ENCODE assay signal across 8 mouse cellular contexts in genomic region chr14:51088970-51089673, GRCm38 (mm10). TPM values are rescaled to one million over a fixed set of nuclear protein-coding genes. Genes with fewer than 3 reads are reported as not detected.
DNase-seq lines count a peak whose midpoint lies in the region; ATAC-seq lines count a peak whose summit lies in the region.

No protein-coding gene starts in this region.

- peak overlapping the region; percentile 71 for H3K4me3 ChIP-seq in forebrain, embryonic 10.5 days
- H3K4me3 ChIP-seq in heart, embryonic 16.5 days (ENCODE audit: low read length) = peak overlapping the region; percentile 82
- peak overlapping the region; percentile 72 for H3K4me3 ChIP-seq in liver, embryonic 15.5 days (replicated peaks)
- peak overlapping the region; percentile 60 for H3K4me3 ChIP-seq in neural tube, embryonic 12.5 days

- H3K4me1 ChIP-seq in forebrain, embryonic 10.5 days = peaks cover 5% of the 10 kb centered on the region
- peaks cover 12% of the 10 kb centered on the region for H3K4me1 ChIP-seq in heart, embryonic 16.5 days (ENCODE audit: control insufficient read depth, insufficient read depth, low read length)
- H3K4me1 ChIP-seq in liver, embryonic 15.5 days (replicated peaks) = peaks cover 85% of the 10 kb centered on the region
- no peaks in the 10 kb centered on the region for H3K4me1 ChIP-seq in neural tube, embryonic 12.5 days

- peak; percentile 97 to 98 for DNase-seq in CD8-positive naive resting alpha-beta T cell, adult 2 months (ENCODE audit: low read depth in 2 of 2, low spot score in 2 of 2)
- peak; percentile 98 for DNase-seq in c-Kit-positive CD71-negative TER-119-negative erythroid progenitor cells, embryonic 14.5 days (ENCODE audit: low read depth)
- peak; percentile 96 for DNase-seq in forebrain, embryonic 10.5 days (ENCODE audit: extremely low spot score, low spot score)
- DNase-seq in kidney, postnatal 36 days = peak; percentile 97
- peak; percentile 96 for DNase-seq in telencephalon, adult 2 months (ENCODE audit: low read depth, low spot score)

- peak overlapping the region; percentile 82 for H3K9ac ChIP-seq in heart, embryonic 16.5 days (ENCODE audit: low read length)
- peak overlapping the region; percentile 57 for H3K9ac ChIP-seq in liver, embryonic 15.5 days
- H3K9ac ChIP-seq in neural tube, embryonic 12.5 days = peak overlapping the region; percentile 53

- H3K27me3 ChIP-seq in forebrain, embryonic 10.5 days (ENCODE audit: poor library complexity, severe bottlenecking) = peaks cover 24% of the 10 kb centered on the region
- H3K27me3 ChIP-seq in heart, embryonic 16.5 days (ENCODE audit: control insufficient read depth, insufficient read depth, low read length) = no peaks in the 10 kb centered on the region
- peaks cover 7% of the 10 kb centered on the region for H3K27me3 ChIP-seq in liver, embryonic 15.5 days
- H3K27me3 ChIP-seq in neural tube, embryonic 12.5 days (replicated peaks) = 0 out of 2 replicates have a peak, but pooled peaks cover under 1% of the 10 kb centered on the region

- H3K27ac ChIP-seq in forebrain, embryonic 10.5 days = peak overlapping the region; percentile 84
- peak overlapping the region; percentile 86 for H3K27ac ChIP-seq in heart, embryonic 16.5 days (ENCODE audit: low read length)
- H3K27ac ChIP-seq in liver, embryonic 15.5 days (replicated peaks) = peak overlapping the region; percentile 81
- H3K27ac ChIP-seq in neural tube, embryonic 12.5 days = no peak overlapping the region

- under 1% methylated on average over 34 of the region's 34 CpGs for WGBS in forebrain, embryonic 10.5 days
- WGBS in heart, embryonic 16.5 days = under 1% methylated on average over 34 of the region's 34 CpGs
- under 1% methylated on average over 34 of the region's 34 CpGs for WGBS in liver, embryonic 15.5 days (ENCODE audit: insufficient replicate concordance)
- WGBS in neural tube, embryonic 12.5 days = under 1% methylated on average over 34 of the region's 34 CpGs

- H3K36me3 ChIP-seq in forebrain, embryonic 10.5 days (replicated peaks) = no peaks in the 10 kb centered on the region
- H3K36me3 ChIP-seq in heart, embryonic 16.5 days (ENCODE audit: control insufficient read depth, insufficient read depth) = no peaks in the 10 kb centered on the region
- no peaks in the 10 kb centered on the region for H3K36me3 ChIP-seq in liver, embryonic 15.5 days (replicated peaks)
- no peaks in the 10 kb centered on the region for H3K36me3 ChIP-seq in neural tube, embryonic 12.5 days

- peak overlapping the region; percentile 85 for H3K4me2 ChIP-seq in heart, embryonic 16.5 days (ENCODE audit: low read depth, low read length)
- peak overlapping the region; percentile 90 for H3K4me2 ChIP-seq in liver, embryonic 15.5 days
- H3K4me2 ChIP-seq in neural tube, embryonic 12.5 days (replicated peaks) = peak overlapping the region; percentile 72

- ATAC-seq in heart, embryonic 16.5 days (replicated peaks; ENCODE audit: extremely low read depth, insufficient read depth, low FRiP score) = peak; percentile 89
- peak; percentile 90 for ATAC-seq in liver, embryonic 15.5 days (ENCODE audit: insufficient read depth)
- ATAC-seq in neural tube, embryonic 12.5 days (ENCODE audit: low FRiP score, low read depth) = peak; percentile 93

- H3K9me3 ChIP-seq in forebrain, embryonic 10.5 days = no peaks in the 10 kb centered on the region
- H3K9me3 ChIP-seq in heart, embryonic 16.5 days (replicated peaks; ENCODE audit: control insufficient read depth, low read length) = no peaks in the 10 kb centered on the region
- no peaks in the 10 kb centered on the region for H3K9me3 ChIP-seq in liver, embryonic 15.5 days (replicated peaks)
- H3K9me3 ChIP-seq in neural tube, embryonic 12.5 days = no peaks in the 10 kb centered on the region

RNA-seq across cellular contexts. Expression of gene Rnase4, which starts 1.8 kb away (rescaled TPM):
- polyA plus RNA-seq in forebrain, embryonic 10.5 days (2016; fragmentation: Nextera tagmentation; extraction: Ambion mirVana) = 6.6 and 6.8 TPM in 2 replicates
- polyA plus RNA-seq in heart, embryonic 16.5 days (2015; fragmentation: Nextera tagmentation; extraction: Ambion mirVana) = 27.3 and 30.5 TPM in 2 replicates
- polyA plus RNA-seq in liver, embryonic 15.5 days (2015; fragmentation: Nextera tagmentation; extraction: Ambion mirVana) = 23.0 and 23.7 TPM in 2 replicates
- polyA plus RNA-seq in neural tube, embryonic 12.5 days (2016; fragmentation: Nextera tagmentation; extraction: Ambion mirVana) = 11.6 and 14.5 TPM in 2 replicates

RNA-seq across cellular contexts. Expression of gene Ang, which starts 1.8 kb away (rescaled TPM):
- 1.7 and 1.9 TPM in 2 replicates for polyA plus RNA-seq in forebrain, embryonic 10.5 days (2016; fragmentation: Nextera tagmentation; extraction: Ambion mirVana)
- polyA plus RNA-seq in heart, embryonic 16.5 days (2015; fragmentation: Nextera tagmentation; extraction: Ambion mirVana) = 3.4 and 4.4 TPM in 2 replicates
- polyA plus RNA-seq in liver, embryonic 15.5 days (2015; fragmentation: Nextera tagmentation; extraction: Ambion mirVana) = 6.8 and 7.4 TPM in 2 replicates
- 3.1 and 4.2 TPM in 2 replicates for polyA plus RNA-seq in neural tube, embryonic 12.5 days (2016; fragmentation: Nextera tagmentation; extraction: Ambion mirVana)

RNA-seq across cellular contexts. Expression of gene Olfr750, which starts 14.9 kb away (rescaled TPM):
- polyA plus RNA-seq in forebrain, embryonic 10.5 days (2016; fragmentation: Nextera tagmentation; extraction: Ambion mirVana) = not detected in 2 replicates
- not detected in 2 replicates for polyA plus RNA-seq in heart, embryonic 16.5 days (2015; fragmentation: Nextera tagmentation; extraction: Ambion mirVana)
- not detected in 2 replicates for polyA plus RNA-seq in liver, embryonic 15.5 days (2015; fragmentation: Nextera tagmentation; extraction: Ambion mirVana)
- polyA plus RNA-seq in neural tube, embryonic 12.5 days (2016; fragmentation: Nextera tagmentation; extraction: Ambion mirVana) = not detected in 2 replicates

RNA-seq across cellular contexts. Expression of gene Eddm3b, which starts 25.1 kb away (rescaled TPM):
- polyA plus RNA-seq in forebrain, embryonic 10.5 days (2016; fragmentation: Nextera tagmentation; extraction: Ambion mirVana) = 0.28 TPM in 1 of 2 replicates, not detected in the other
- polyA plus RNA-seq in heart, embryonic 16.5 days (2015; fragmentation: Nextera tagmentation; extraction: Ambion mirVana) = not detected in 2 replicates
- polyA plus RNA-seq in liver, embryonic 15.5 days (2015; fragmentation: Nextera tagmentation; extraction: Ambion mirVana) = not detected in 2 replicates
- polyA plus RNA-seq in neural tube, embryonic 12.5 days (2016; fragmentation: Nextera tagmentation; extraction: Ambion mirVana) = not detected in 2 replicates

RNA-seq across cellular contexts. Expression of gene Rnase12, which starts 31.7 kb away (rescaled TPM):
- polyA plus RNA-seq in forebrain, embryonic 10.5 days (2016; fragmentation: Nextera tagmentation; extraction: Ambion mirVana) = not detected in 2 replicates
- 0.71 TPM in 1 of 2 replicates, not detected in the other for polyA plus RNA-seq in heart, embryonic 16.5 days (2015; fragmentation: Nextera tagmentation; extraction: Ambion mirVana)
- 1.2 and 1.7 TPM in 2 replicates for polyA plus RNA-seq in liver, embryonic 15.5 days (2015; fragmentation: Nextera tagmentation; extraction: Ambion mirVana)
- polyA plus RNA-seq in neural tube, embryonic 12.5 days (2016; fragmentation: Nextera tagmentation; extraction: Ambion mirVana) = not detected in 2 replicates
